Mouse (Mus musculus) cortical plate, adult 2 months (tissue): ENCODE measurements around the gene Peli1.

Source experiments
- CTCF ChIP-seq: fragments of 200-500 bp; IDR thresholded peaks from 2 replicates; pipeline ENCODE4 v1.5.1; 2011; ENCODE audit warnings: mild to moderate bottlenecking, control low read depth, low read length; ENCODE audit not compliant: insufficient read depth; ENCODE audit errors: extremely low read depth
- POLR2A ChIP-seq: fragments of 200-500 bp; IDR thresholded peaks from 2 replicates; pipeline ENCODE4 v1.6.1; 2011; ENCODE audit warnings: mild to moderate bottlenecking, low read length, control low read depth; ENCODE audit not compliant: insufficient read depth; ENCODE audit errors: extremely low read depth

- TF ChIP-seq CTCF, result no peak
- no peak for TF ChIP-seq POLR2A
Observed at GRCm38 (mm10) chr11:21163673-21164072, 72.6 kb downstream of the Peli1 start.
